Mouse (Mus musculus) lung, embryonic 15.5 days (tissue): ENCODE data around the gene Cmas. TPM values are rescaled to one million over a fixed set of nuclear protein-coding genes. Genes with fewer than 3 reads are reported as not detected.

Experiments used
- ATAC-seq: fragments of 200-750 bp; cut with Nextera tagmentation; 2 replicates; pipeline ENCODE4 v1.8.0; 2017; ENCODE audit warnings: moderate number of reproducible peaks, borderline replicate concordance; ENCODE audit not compliant: low FRiP score, low TSS enrichment; ENCODE audit errors: extremely low read depth
- H3K27ac ChIP-seq: fragments of 300-500 bp; sonication (generic); 2 replicates; pipeline ENCODE4 v1.5.1; 2015; ENCODE audit warnings: moderate library complexity, mild to moderate bottlenecking, inconsistent platforms
- H3K27me3 ChIP-seq: fragments of 300-500 bp; sonication (generic); 2 replicates; pipeline ENCODE4 v1.6.1; 2015; ENCODE audit warnings: inconsistent platforms
- H3K36me3 ChIP-seq: fragments of 300-500 bp; sonication (generic); 2 replicates; pipeline ENCODE4 v1.6.1; 2015; ENCODE audit warnings: inconsistent platforms
- H3K4me1 ChIP-seq: fragments of 300-500 bp; sonication (generic); 2 replicates; pipeline ENCODE4 v1.6.1; 2015; ENCODE audit warnings: inconsistent platforms
- H3K4me2 ChIP-seq: fragments of 300-500 bp; sonication (generic); 2 replicates; pipeline ENCODE4 v1.6.1; 2015; ENCODE audit warnings: inconsistent platforms, mild to moderate bottlenecking, moderate library complexity
- H3K4me3 ChIP-seq: fragments of 300-500 bp; sonication (generic); 2 replicates; pipeline ENCODE4 v1.5.1; 2015; ENCODE audit warnings: mild to moderate bottlenecking, inconsistent platforms
- H3K9ac ChIP-seq: fragments of 300-500 bp; sonication (generic); 2 replicates; pipeline ENCODE4 v1.6.1; 2015; ENCODE audit warnings: inconsistent platforms
- H3K9me3 ChIP-seq: fragments of 300-500 bp; sonication (generic); 2 replicates; pipeline ENCODE4 v1.6.1; 2016; ENCODE audit warnings: inconsistent platforms
- WGBS: fragments of 180-500 bp; shearing (Covaris S2); methylation state at CpG from one replicate; pipeline ENCODE4 v1.1.7; 2015; 5-methylcytosine and 5-hydroxymethylcytosine counted together
- polyA plus RNA-seq: library from polyadenylated mRNA; unstranded; fragments of >200 nt; fragmentation: Nextera tagmentation; extraction: Ambion mirVana; gene quantifications from 2 replicates; pipeline ENCODE4 v1.2.1, GENCODE M21; 2015

The Cmas gene
- polyA plus RNA-seq, 1 experiment from 2014 or later: 68.9 TPM

- 73% methylated on average over 14 of the region's 14 CpGs for WGBS
- no peaks in the 10 kb centered on the region for H3K4me1 ChIP-seq
- H3K27ac ChIP-seq: no peak overlapping the region
- no peak overlapping the region for H3K9ac ChIP-seq
- H3K4me2 ChIP-seq: no peak overlapping the region
- 0 out of 2 replicates have a peak, but pooled peaks have one; percentile 44 for ATAC-seq
- no peaks in the 10 kb centered on the region for H3K36me3 ChIP-seq
- H3K4me3 ChIP-seq: no peak overlapping the region
- no peaks in the 10 kb centered on the region for H3K27me3 ChIP-seq
- H3K9me3 ChIP-seq: no peaks in the 10 kb centered on the region
Observed at GRCm38 (mm10) chr6:142779812-142780573, 23.5 kb downstream of the Cmas start.

- 85% methylated on average over 4 of the region's 4 CpGs for WGBS
- ATAC-seq: no peak
- no peak overlapping the region for H3K27ac ChIP-seq
- H3K27me3 ChIP-seq: no peaks in the 10 kb centered on the region
- no peak overlapping the region for H3K9ac ChIP-seq
- no peaks in the 10 kb centered on the region for H3K36me3 ChIP-seq
- H3K4me3 ChIP-seq: no peak overlapping the region
- H3K4me2 ChIP-seq: no peak overlapping the region
- no peaks in the 10 kb centered on the region for H3K4me1 ChIP-seq
- H3K9me3 ChIP-seq: no peaks in the 10 kb centered on the region
Observed at GRCm38 (mm10) chr6:142780574-142781033, 24.1 kb downstream of the Cmas start.

GRCm38 (mm10) chr6:142781286-142781685, 24.8 kb downstream of the Cmas start:
- Histone ChIP-seq H3K27me3 (no peaks in the 10 kb centered on the region), H3K4me3 (no peak overlapping the region), H3K9ac (no peak overlapping the region), H3K4me1 (no peaks in the 10 kb centered on the region), H3K4me2 (no peak overlapping the region), H3K36me3 (no peaks in the 10 kb centered on the region), H3K9me3 (no peaks in the 10 kb centered on the region), H3K27ac (no peak overlapping the region)
- 76% methylated on average over 7 of the region's 7 CpGs for WGBS
- ATAC-seq: no peak

GRCm38 (mm10) chr6:142785343-142785742, 28.9 kb downstream of the Cmas start:
- H3K9ac ChIP-seq: no peak overlapping the region
- no peaks in the 10 kb centered on the region for H3K36me3 ChIP-seq
- no peak for ATAC-seq
- H3K9me3 ChIP-seq: no peaks in the 10 kb centered on the region
- H3K4me3 ChIP-seq: no peak overlapping the region
- no peak overlapping the region for H3K27ac ChIP-seq
- 0 out of 2 replicates have a peak, but pooled peaks cover 4% of the 10 kb centered on the region for H3K4me1 ChIP-seq
- no peaks in the 10 kb centered on the region for H3K27me3 ChIP-seq
- WGBS: 39% methylated on average over 4 of the region's 4 CpGs
- H3K4me2 ChIP-seq: no peak overlapping the region

- Histone ChIP-seq H3K4me2 (no peak overlapping the region), H3K27me3 (no peaks in the 10 kb centered on the region), H3K4me1 (0 out of 2 replicates have a peak, but pooled peaks cover 4% of the 10 kb centered on the region), H3K9me3 (no peaks in the 10 kb centered on the region), H3K4me3 (no peak overlapping the region), H3K27ac (no peak overlapping the region), H3K9ac (no peak overlapping the region), H3K36me3 (no peaks in the 10 kb centered on the region)
- no peak for ATAC-seq
- WGBS: 79% methylated on average over 21 of the region's 21 CpGs
Observed at GRCm38 (mm10) chr6:142786106-142786505, 29.6 kb downstream of the Cmas start.

GRCm38 (mm10) chr6:142788042-142788987, 31.8 kb downstream of the Cmas start:
- peaks cover 7% of the 10 kb centered on the region; the same call in 1 of the 2 replicates for H3K4me1 ChIP-seq
- peak overlapping the region; percentile 31 for H3K4me2 ChIP-seq
- H3K4me3 ChIP-seq: no peak overlapping the region
- H3K27ac ChIP-seq: 0 out of 2 replicates have a peak overlapping the region, but pooled peaks have one; percentile 11
- H3K9me3 ChIP-seq: no peaks in the 10 kb centered on the region
- ATAC-seq: peak; percentile 64
- no peaks in the 10 kb centered on the region for H3K27me3 ChIP-seq
- 48% methylated on average over 18 of the region's 18 CpGs for WGBS
- H3K9ac ChIP-seq: no peak overlapping the region
- H3K36me3 ChIP-seq: no peaks in the 10 kb centered on the region

GRCm38 (mm10) chr6:142789736-142790135, 33.2 kb downstream of the Cmas start:
- H3K27ac ChIP-seq: no peak overlapping the region
- H3K36me3 ChIP-seq: no peaks in the 10 kb centered on the region
- WGBS: 88% methylated on average over 10 of the region's 10 CpGs
- H3K4me3 ChIP-seq: no peak overlapping the region
- no peak overlapping the region for H3K9ac ChIP-seq
- no peaks in the 10 kb centered on the region for H3K27me3 ChIP-seq
- ATAC-seq: no peak
- no peaks in the 10 kb centered on the region for H3K9me3 ChIP-seq
- no peak overlapping the region for H3K4me2 ChIP-seq
- peaks cover 11% of the 10 kb centered on the region; the same call in 1 of the 2 replicates for H3K4me1 ChIP-seq

- no peak for ATAC-seq
- WGBS: 43% methylated on average over 13 of the region's 13 CpGs
- no peak overlapping the region for H3K4me2 ChIP-seq
Observed at GRCm38 (mm10) chr6:142792241-142792968, 35.9 kb downstream of the Cmas start.

GRCm38 (mm10) chr6:142793468-142793867, 37.0 kb downstream of the Cmas start:
- Histone ChIP-seq H3K36me3 (no peaks in the 10 kb centered on the region), H3K4me2 (no peak overlapping the region), H3K4me1 (peaks cover 13% of the 10 kb centered on the region; the same call in 1 of the 2 replicates), H3K4me3 (no peak overlapping the region), H3K9ac (no peak overlapping the region), H3K9me3 (no peaks in the 10 kb centered on the region), H3K27me3 (no peaks in the 10 kb centered on the region; the same call in 1 of the 2 replicates), H3K27ac (no peak overlapping the region)
- peak; percentile 41; the same call in 1 of the 2 replicates for ATAC-seq
- 44% methylated on average over 7 of the region's 7 CpGs for WGBS

More at GRCm38 (mm10) chr6:142792241-142792968, 35.9 kb downstream of the Cmas start:
- Histone ChIP-seq H3K9me3 (no peaks in the 10 kb centered on the region), H3K36me3 (no peaks in the 10 kb centered on the region), H3K27ac (no peak overlapping the region), H3K9ac (no peak overlapping the region), H3K4me3 (no peak overlapping the region), H3K27me3 (no peaks in the 10 kb centered on the region; the same call in 1 of the 2 replicates), H3K4me1 (peaks cover 14% of the 10 kb centered on the region; the same call in 1 of the 2 replicates)

GRCm38 (mm10) chr6:142795087-142795486, 38.6 kb downstream of the Cmas start:
- WGBS: 55% methylated on average over 9 of the region's 9 CpGs
- no peak for ATAC-seq
- Histone ChIP-seq H3K4me2 (no peak overlapping the region), H3K4me1 (peaks cover 10% of the 10 kb centered on the region; the same call in 1 of the 2 replicates), H3K27ac (no peak overlapping the region), H3K4me3 (no peak overlapping the region), H3K9me3 (no peaks in the 10 kb centered on the region), H3K36me3 (no peaks in the 10 kb centered on the region), H3K9ac (no peak overlapping the region), H3K27me3 (no peaks in the 10 kb centered on the region; the same call in 1 of the 2 replicates)
